In the genomic region with DNA sequence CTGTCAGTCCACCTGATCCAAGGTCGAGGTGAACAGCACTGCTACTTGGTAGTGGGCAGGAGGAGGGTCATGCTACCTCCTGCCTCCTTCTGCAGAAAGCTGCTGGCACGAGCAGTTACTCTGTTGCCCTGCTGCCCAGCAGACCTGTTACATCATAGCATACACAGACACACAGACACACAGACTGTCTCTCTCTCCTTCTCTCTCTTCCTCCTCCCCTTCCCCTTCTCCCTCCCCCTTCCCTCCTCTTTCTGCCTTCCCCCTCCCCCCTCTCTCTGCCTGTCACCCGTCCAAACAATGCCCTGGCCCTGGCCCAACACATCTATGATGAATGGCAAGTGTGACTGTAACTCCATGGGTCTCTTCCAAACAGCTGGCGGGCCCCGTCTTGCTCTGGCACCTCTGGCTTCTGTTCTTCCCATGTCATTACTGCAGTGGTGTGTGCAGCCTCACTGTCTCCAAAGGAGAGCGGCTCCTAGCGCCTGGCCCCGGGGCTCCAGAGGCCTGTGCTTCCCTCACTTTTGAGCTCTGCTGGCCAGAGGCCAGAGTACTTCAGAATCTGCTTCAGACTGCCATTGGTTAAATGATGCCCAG, we compare ENCODE assay signal across 9 mouse cellular contexts. TPM values are rescaled to one million over a fixed set of nuclear protein-coding genes. Genes with fewer than 3 reads are reported as not detected.
A peak's percentile ranks its signal among the peaks of the same experiment; 100 is the strongest.
DNase-seq lines count a peak whose midpoint lies in the region; ATAC-seq lines count a peak whose summit lies in the region.
"Had no signal": no experiment of that assay in that cellular context is flagged by ENCODE, and none has a peak within 500 bp of the region (broad histone marks: within the 10 kb centered on the region; RNA-seq: fewer than 3 reads in every experiment).

No protein-coding gene starts in this region.

- H3K36me3 ChIP-seq in embryonic facial prominence, embryonic 14.5 days (ENCODE audit: control insufficient read depth, insufficient read depth, low read length): no peaks in the 10 kb centered on the region
- no peaks in the 10 kb centered on the region for H3K36me3 ChIP-seq in intestine, embryonic 16.5 days (ENCODE audit: control insufficient read depth, insufficient read depth, low read length)

- no peak overlapping the region for H3K4me3 ChIP-seq in embryonic facial prominence, embryonic 14.5 days (ENCODE audit: low read depth, low read length)
- H3K4me3 ChIP-seq in intestine, embryonic 16.5 days (ENCODE audit: low read length): no peak overlapping the region

- no peaks in the 10 kb centered on the region for H3K27me3 ChIP-seq in embryonic facial prominence, embryonic 14.5 days (replicated peaks; ENCODE audit: control insufficient read depth, insufficient read depth, low read length)
- no peaks in the 10 kb centered on the region for H3K27me3 ChIP-seq in intestine, embryonic 16.5 days (replicated peaks; ENCODE audit: control insufficient read depth, insufficient read depth, low read length)

- H3K4me2 ChIP-seq in embryonic facial prominence, embryonic 14.5 days (ENCODE audit: low read depth, low read length): no peak overlapping the region
- no peak overlapping the region for H3K4me2 ChIP-seq in intestine, embryonic 16.5 days (ENCODE audit: low read depth, low read length)

- H3K4me1 ChIP-seq in embryonic facial prominence, embryonic 14.5 days (ENCODE audit: control insufficient read depth, insufficient read depth, low read length): no peaks in the 10 kb centered on the region; the same call in 1 of the 2 replicates
- H3K4me1 ChIP-seq in intestine, embryonic 16.5 days (ENCODE audit: control insufficient read depth, insufficient read depth, low read length): peaks cover 5% of the 10 kb centered on the region

- ATAC-seq in embryonic facial prominence, embryonic 14.5 days (ENCODE audit: low read depth): peak; percentile 86
- ATAC-seq in intestine, embryonic 16.5 days: peak; percentile 73

- H3K27ac ChIP-seq in embryonic facial prominence, embryonic 14.5 days (replicated peaks; ENCODE audit: low read depth, low read length): no peak overlapping the region
- peak overlapping the region; percentile 37; the same call in 1 of the 2 replicates for H3K27ac ChIP-seq in intestine, embryonic 16.5 days (ENCODE audit: low read length)
- H3K27ac ChIP-seq: liver, embryonic 14.5 days had no signal

- intact Hi-C loops in left cerebral cortex, postnatal 14 days (cut with DNase I): no loop called here

- 14% methylated on average over 8 of the region's 8 CpGs for WGBS in embryonic facial prominence, embryonic 14.5 days
- WGBS in intestine, embryonic 16.5 days: 18% methylated on average over 8 of the region's 8 CpGs

- no peak overlapping the region for H3K9ac ChIP-seq in embryonic facial prominence, embryonic 14.5 days (ENCODE audit: low read depth, low read length)
- H3K9ac ChIP-seq in intestine, embryonic 16.5 days (ENCODE audit: low read depth, low read length): no peak overlapping the region
- H3K9ac ChIP-seq: liver, embryonic 14.5 days had no signal

- no peaks in the 10 kb centered on the region for H3K9me3 ChIP-seq in embryonic facial prominence, embryonic 14.5 days (ENCODE audit: control insufficient read depth, low read length)
- no peaks in the 10 kb centered on the region for H3K9me3 ChIP-seq in intestine, embryonic 16.5 days (ENCODE audit: control insufficient read depth, low read length)

- DNase-seq in testis, postnatal 10 days (ENCODE audit: low spot score): peak; percentile 47
- DNase-seq in testis, postnatal 14 days (ENCODE audit: low spot score): no peak
- peak; percentile 75 for DNase-seq in embryonic facial prominence, embryonic 14.5 days (ENCODE audit: low spot score)
- DNase-seq in lung, postnatal 36 days: peak; percentile 3
- DNase-seq in frontal cortex, postnatal 14 days (ENCODE audit: low spot score in 2 of 2): no peak
- no peak for DNase-seq in left cerebral cortex, adult 11 months (ENCODE audit: low spot score)
- no peak for DNase-seq in left cerebral cortex, postnatal 14 days (ENCODE audit: low spot score in 2 of 2)

RNA-seq across cellular contexts. Expression of a gene that starts 48.6 kb away (rescaled TPM):
- 180 and 213 TPM in 2 replicates for polyA plus RNA-seq in embryonic facial prominence, embryonic 14.5 days (2014; fragmentation: Nextera tagmentation; extraction: Ambion mirVana)
- 168 and 176 TPM in 2 replicates for polyA plus RNA-seq in intestine, embryonic 16.5 days (2015; fragmentation: Nextera tagmentation; extraction: Ambion mirVana)
- total RNA-seq in left cerebral cortex, postnatal 14 days (2021): 10 to 100 TPM; 51.0 to 56.8 TPM

Comparison
In these comparisons a context has a peak if more than half of its experiments do, and no peak if none do; other contexts are left out.
1. DNase-seq: peak in testis, postnatal 10 days (single experiment), embryonic facial prominence, embryonic 14.5 days (single experiment) and lung, postnatal 36 days (single experiment); none in testis, postnatal 14 days (single experiment), frontal cortex, postnatal 14 days (0 of 2), left cerebral cortex, adult 11 months (single experiment) and left cerebral cortex, postnatal 14 days (0 of 2).